Mouse (Mus musculus) embryonic fibroblast, embryonic 13.5 days (primary cell): ENCODE results near the gene Gm6377.

Experiments
- CTCF ChIP-seq: IDR thresholded peaks from 2 replicates; pipeline ENCODE4 v1.5.1; 2011; ENCODE audit warnings: mild to moderate bottlenecking, control low read depth, low read length, moderate library complexity, borderline replicate concordance; ENCODE audit not compliant: insufficient read depth
- POLR2A ChIP-seq: IDR thresholded peaks from 2 replicates; pipeline ENCODE4 v1.6.1; 2011; ENCODE audit warnings: low read depth, mild to moderate bottlenecking, control low read depth, low read length, moderate library complexity

DNA sequence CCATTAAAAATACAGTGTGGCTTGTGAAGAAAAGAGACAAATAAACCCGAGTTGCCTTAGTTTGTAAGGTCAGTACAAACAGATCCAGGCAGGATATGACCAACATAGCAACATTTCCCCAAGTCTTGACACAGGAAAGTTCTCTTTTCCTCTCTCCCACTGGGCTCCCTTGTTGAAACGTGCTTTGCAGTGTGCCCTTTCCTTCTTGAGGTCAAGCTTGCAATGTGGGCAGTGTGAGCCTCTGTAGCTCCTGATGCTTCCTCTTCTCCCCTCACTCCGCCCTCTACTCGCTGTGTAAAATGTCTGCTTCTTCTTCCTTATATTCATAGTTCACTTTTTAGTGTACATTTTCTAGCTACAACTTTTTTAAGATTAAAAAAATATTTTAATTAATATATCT lies 5.1 kb upstream of the Gm6377 start:
- TF ChIP-seq POLR2A, result no peak
- no peak for TF ChIP-seq CTCF
